Mouse (Mus musculus) left cerebral cortex, adult 18-20 months (tissue): ENCODE results near the gene Gtsf2. TPM values are rescaled to one million over a fixed set of nuclear protein-coding genes. Genes with fewer than 3 reads are reported as not detected.
A peak's percentile ranks its signal among the peaks of the same experiment; 100 is the strongest.
"Not testable (repeated sequence)": the region's sequence is repeated elsewhere in the genome, so short reads cannot be mapped to it uniquely, and the experiment has no call there.

ENCODE experiments used
- DNase-seq, 2 experiments: peaks; one replicate each; pipeline ENCODE4 v3.0.0; 2021 to 2022; ENCODE audit warnings: low spot score in 2 of 2, mixed read lengths in 1 of 2
- long read RNA-seq, 2 experiments: library from polyadenylated mRNA; stranded (forward); transcript quantifications; one replicate each; pipeline ENCODE4 v2.0.0; 2021
- total RNA-seq, 2 experiments: library from RNA; stranded (reverse); gene quantifications; 2 replicates each; pipeline ENCODE4 v1.2.3; 2021

Gtsf2 gene
- not detected for total RNA-seq
- long read RNA-seq, experiment 1 = 0 reads
- long read RNA-seq, experiment 2 = 0 reads

DNA sequence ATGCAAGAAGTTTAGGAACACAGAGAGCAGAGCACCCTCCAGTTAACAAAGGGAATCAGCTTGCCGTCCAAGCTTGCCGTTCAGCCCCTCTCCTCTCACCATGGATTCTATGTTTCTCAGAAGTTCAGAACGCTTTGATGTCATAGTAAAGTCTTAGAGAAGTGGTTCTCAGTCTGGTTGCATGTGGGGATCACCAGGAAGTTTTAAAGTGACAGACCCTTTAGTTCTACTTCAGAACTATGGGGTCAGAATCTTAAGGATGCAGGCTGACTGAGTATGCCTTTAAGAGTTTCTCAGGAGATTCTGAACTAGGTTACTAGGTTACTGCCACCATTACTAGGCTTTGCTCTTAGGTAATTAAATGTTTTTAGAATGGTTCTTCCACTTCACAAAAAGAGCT is at the start of gene Gtsf2:
TSS of gene Gtsf2 (minus strand) at position 101 of the 400 bp plus-strand sequence.
- DNase-seq = no peak

DNA sequence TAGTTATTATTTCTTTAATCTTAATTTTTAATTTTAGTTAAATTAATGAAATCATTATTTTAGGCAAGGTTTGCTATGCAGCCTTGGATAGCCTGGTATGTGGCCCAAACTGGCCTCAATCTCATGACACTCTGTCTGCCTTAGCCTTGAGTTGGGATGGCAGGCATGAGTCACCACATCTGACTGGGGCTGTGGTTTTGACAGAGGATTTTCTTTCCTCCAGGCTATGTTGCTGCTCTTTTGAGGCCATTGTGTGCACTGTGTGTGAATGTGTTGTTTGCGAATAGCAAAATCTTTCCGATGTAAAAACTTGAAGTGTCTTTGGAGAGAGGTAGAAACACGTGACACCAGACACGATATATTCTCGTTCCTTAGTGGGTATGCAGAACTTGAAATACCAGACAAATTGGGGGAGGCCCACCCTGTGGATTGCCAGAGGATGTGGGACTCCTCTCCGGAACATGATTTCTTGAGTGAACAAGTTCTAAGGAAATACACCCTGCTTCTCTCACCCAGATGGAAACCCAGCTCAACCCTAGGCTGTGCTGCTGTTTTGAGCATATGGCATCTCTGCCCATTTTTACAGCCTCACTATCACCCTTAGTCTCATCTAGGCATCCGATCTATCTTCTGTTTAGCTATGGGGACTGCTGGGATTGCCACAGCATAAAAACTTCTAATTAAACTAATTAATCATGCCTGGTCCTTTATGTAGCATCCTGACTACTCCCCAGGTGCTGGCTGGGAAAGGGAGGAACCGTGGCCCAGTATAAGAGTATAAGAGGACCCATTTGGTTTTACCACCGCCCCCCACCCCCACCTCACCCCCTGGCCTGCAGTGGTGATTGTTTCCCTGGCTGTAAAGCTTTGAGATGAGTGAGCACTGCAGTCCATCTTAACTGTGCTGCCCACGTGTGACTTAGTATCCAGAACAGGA is 48.2 kb upstream of the Gtsf2 start:
- no peak for DNase-seq

DNA sequence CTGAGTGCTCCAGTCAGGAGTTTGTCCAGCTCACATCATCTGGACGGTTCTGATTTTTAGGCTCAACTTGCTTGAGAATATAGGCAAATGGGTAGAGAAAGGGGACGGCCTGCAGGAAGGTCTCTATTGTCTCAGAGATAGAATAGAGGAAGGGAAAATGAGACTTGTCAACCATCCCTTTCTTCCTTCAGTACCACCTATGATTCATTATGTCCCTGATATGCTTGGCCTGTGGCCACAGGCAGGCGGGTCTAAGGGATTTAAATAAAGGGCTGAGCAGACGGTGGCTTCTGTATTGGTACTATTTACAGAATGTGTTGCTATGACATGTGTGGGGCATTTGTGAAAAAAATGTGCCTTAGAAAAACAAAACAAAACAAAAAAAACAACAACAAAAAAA is 40.1 kb upstream of the Gtsf2 start:
- no peak for DNase-seq

DNA sequence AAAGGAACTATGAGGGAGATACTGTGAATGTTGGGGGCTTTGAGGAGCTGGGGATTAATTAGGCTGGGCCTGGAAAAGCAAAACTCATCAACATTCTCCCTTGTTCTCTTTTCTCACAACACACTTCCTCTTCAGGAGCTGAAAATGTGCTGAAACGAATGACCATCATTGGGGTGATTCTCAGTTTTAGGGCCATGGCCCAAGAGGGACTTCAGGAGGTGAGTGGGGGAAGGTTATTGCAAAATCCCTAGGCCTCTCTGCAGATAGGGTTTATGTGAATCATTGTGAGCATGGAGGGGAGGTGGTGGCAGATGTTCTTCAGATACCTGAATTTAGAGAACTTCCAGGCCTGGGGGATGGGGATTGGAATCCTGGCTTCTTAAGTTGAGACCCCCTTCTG is 38.4 kb upstream of the Gtsf2 start:
- DNase-seq = no peak

DNA sequence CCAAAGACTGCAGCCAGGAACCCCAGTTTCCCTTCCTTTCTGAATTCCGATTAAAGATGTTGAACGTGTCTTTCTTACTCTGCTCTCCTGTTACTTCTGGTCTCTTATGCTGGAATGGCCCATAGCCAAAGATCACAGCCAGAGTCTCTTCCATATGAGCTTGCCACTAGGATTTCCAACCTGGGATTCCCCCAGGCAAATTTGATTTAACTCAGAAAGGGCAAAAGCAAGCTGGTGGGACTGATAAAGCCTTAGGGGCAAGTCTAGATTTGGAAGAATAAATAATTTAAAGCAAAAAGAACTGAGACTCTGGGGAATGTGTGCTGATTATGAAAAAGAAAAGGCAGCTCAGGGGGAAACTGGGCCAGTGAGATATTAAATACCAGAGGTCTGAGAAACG is 36.8 kb upstream of the Gtsf2 start:
- DNase-seq = no peak

DNA sequence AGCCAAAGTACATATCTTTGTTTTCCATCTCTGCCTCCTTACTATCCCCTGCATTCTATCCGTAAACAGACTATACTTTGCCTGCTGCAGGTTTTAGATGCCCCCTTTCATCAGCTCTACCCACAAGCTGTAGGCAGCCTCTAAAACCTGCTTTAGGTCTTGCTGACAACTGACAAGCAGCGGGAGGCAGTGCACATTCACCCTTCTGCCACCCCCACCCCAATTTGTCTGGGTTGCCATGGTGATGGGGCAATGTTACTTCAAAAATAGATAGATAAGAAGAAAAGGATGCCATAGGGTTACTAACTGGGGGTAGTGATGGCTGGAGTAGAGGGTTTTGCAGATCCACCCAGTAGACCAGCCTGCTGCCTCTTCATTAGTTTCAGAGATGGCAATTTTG is 36.2 kb upstream of the Gtsf2 start:
- no peak for DNase-seq

DNA sequence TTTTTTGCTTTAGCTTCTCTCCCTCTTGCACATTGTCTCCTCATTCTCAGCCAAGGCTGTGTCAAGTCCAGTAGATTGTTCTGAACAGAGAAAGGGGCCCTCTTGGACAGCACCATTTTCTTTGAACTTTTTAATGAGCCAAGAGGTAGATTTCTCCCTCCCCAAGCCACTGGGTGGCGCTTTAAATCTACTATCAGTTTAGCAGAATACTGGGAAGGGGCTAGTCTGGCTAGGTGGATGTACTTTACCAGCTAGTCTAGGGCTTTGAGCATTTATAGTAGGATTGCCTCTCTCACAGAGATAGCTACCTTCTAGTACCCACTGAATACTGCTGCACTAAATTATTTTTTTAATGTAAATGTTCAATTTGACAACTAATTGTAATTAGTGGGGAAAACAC is 34.2 kb upstream of the Gtsf2 start:
- DNase-seq = peak in 1 of 2 experiments; percentile 47

DNA sequence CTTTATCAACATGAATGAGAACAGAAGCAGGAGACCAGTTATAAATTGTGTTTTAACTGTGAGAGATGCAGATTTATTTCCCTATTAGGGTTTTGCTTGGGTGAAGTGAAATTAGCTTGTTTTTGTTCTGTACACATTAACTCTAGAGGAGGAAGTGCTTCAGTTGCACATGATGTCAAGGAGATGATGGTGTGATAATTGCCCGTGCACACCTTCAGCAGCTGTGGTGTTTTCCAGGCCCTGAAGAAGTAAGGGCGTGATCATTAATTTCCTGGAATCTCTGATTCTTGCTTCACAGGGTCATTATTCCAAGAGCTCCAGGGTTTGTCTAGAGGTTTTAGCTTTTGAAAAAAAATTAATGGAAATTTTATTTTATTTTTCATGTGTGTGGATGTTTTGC is 31.9 kb upstream of the Gtsf2 start:
- DNase-seq = no peak

DNA sequence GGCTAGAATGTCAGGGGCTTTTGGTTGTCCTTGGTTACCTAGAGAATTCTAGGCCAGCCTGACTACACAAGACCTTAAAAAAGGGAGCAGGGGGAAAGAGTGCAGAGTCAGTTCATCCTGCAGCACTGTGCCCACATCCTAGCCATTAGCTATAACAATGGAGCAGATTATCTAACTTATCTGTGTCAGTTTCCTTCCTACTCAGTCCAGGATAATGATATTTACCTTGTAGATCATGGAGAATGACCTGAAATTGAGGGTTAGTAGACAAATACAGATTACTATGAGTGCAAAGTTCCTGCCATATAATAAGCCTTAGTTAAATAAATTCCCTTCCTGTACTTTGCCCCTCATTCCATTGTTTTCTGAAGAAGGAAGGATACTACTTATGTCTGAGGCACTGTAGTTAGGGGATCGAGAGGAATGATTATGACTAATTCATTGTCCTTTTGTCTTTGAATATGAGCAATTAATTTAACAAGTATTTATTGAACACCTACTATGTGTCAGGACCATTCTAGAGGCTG is 30.9 kb upstream of the Gtsf2 start:
- no peak for DNase-seq

DNA sequence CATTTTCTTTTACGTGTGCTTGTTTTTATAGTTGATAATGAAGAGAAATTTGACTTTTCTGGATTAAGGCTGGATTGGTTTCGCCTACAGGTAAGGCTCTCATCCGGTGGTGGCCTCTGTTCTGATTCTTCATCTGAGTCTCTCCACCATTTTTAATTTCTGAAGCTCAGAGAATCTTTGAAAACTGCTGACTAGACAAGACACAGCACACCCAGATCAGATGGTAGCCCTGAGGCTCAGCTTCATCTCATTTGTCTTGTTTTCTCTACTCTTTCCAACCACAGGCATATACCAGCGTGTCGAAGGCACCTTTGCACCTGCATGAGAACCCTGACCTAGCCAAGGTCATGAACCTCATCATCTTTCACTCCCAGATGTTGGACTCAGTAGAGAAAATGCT is 25.5 kb upstream of the Gtsf2 start:
- no peak for DNase-seq

DNA sequence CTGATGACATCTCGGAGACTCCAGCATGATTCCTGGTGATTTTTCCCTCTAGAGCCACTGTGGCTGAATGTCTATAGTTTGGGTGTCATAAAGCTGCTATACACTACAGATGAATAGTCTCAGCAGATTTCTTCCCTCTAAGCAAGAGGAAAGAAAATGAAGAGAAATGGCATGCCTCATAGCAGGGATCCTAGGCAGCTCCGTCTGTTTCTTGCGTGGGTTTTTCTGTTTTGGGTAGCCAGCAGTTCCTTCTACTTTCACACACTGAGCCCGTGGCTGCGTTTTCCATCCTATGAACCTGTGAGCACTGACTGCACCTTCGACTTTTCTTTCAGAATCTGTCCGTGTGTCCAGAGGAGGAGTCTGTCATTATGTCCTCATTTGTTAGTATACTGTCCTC is 24.9 kb upstream of the Gtsf2 start:
- DNase-seq = peak; percentile 24 to 27

DNA sequence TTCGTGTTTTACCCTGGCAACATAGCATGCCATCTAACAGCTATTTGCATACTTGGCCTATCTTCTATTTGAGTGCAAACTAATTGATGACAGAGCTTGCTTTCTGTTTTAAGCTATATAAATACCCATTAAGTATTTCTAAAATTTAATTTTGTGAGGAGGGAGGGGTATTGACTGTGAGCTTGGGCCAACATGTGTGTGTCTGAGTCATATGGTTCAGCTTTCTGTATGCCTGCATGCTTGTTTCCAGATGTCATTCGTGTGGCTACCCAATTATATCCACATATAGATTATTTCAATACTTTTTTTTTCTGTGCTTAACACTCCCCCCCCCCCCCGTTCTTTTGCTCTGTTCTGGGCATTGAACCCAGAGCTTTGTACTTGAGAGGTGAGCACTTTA is 24.0 kb upstream of the Gtsf2 start:
- no peak for DNase-seq

DNA sequence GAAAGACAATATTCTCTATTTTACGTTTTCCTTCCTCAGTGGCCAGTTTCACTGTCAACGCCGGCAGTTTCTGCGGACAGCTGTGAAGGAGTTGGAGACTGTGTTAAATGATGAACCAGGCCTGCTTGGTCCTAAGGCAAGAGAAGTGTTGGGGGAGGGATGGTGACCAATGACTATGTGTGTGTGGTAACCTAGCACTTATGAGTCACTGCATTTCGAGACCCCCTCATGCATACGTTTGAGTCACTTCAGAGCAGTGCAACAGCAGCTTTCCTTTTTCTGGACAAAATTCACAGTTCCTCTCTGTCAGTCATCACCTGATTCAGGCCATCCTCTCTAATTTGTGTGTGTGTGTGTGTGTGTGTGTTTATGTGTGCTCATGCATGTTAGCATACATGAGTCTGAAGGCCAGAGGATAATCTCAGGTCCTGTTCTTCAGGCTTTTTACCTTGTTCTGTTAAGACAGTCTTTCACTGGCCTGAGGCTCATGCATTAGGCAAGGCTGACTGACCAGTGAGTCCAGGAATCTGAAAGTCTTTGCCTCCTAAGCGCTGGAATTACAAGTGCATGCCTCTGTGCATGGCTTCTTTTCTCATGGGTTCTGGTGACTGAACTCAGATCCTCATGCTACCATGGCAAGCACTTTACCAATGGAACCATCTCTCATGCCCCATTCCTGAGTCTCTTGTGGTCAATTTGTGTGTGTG is 23.4 kb upstream of the Gtsf2 start:
- no peak for DNase-seq

DNA sequence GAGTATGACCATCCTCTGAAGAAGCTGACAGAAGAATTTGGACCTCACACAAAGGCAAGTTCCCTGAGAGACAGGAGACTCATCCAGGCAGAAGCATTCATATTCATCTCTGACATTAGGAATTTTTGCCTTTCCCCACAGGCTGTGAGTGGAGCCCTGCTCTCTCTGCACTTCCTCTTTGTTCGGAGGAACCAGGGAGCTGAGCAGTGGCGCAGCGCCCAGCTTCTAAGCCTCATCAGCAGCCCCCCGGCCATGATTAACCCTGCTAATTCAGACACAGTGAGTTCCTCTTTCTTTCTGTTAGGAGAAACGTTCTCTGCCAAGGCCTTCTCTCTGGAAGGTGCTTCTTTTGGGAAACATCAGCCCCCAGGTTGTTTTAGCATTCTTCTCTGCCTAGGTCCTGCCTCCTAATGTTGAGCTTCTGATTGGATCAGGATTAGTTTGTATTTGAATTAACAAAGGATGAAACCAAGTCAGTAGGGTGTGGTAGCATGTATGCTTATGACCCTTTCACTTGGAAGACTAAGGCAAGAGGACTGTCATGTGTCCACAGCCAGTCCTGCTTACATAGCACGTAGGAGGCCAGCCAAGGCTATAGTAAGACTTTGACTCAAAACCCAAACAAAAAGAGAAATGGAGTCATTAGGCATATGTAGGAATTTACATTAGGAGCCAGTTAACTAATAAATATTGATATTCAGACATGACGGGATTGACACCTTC is 14.4 kb upstream of the Gtsf2 start:
- no peak for DNase-seq

DNA sequence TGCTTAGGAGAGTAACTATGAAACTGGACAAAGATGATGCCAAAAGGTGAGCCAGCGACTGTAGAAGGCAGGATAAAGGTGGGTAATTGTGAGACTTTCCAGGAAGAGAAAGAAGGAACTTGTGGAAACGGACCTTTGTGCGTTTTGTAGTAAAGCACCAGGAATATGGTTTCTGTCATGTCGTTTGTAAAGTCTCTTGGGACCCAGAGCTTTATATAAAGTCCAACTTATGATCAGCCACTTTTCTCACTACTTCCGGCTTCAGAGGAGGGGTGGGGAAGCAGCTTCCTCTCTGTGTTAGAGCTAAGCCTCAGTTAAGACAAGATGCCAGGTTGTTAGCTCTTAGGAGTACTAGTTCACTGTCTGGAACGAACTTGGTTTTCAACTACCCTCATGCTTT is 6.2 kb upstream of the Gtsf2 start:
- no peak for DNase-seq

DNA sequence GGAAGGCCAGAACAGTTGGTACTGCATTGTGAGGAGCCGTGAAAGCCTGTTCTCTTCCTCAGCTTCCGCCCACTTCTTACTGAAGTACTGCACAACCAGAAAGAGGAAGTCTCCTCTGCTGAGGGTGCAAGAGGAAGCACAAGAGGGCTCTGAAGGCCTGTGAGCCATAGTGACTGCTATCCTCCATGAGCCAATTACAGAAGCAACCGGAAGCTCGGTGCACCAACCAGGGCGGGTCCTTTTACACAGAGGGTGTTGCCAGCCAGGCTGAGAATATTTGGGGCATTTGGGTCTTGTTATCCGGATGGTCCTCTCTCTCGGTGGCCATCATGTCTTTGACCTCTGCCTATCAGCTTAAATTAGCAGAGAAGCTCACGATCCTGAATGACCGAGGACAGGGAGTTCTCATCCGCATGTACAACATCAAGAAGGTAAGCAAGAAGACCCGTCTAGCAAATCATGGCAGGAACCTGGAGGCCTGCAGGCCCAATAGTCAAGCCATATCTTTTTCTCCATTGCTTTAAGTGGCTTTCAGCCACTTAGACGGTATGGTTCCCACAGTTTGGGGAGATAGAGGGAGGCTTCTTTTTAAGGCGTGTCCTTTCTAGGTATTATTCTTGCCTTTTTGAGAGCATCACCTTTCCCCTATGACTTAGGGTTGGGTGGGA is 5.4 kb upstream of the Gtsf2 start, which contains the start of gene Nckap1l:
TSS of gene Nckap1l (plus strand) at position 244 of the 668 bp plus-strand sequence.
- no peak for DNase-seq

DNA sequence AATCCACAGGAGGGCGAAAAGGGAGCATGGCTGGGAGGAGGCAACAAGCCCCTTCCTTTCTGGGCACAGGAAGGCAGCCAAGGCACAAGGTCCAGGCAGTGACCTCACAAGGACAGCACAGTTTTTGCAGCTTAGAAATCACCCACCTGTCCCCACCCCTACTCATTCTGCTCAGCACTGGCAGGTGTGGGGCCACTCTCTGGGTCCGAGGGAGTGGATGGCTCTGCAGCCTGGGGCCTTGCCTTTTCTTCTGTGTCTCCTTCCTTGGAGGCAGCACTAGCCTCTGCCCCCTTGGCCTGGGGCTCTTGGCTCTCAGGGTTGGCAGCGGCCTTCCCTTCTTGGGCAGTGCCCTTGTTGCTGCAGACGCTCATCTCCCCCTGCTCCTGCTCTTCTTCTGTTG is 2.3 kb downstream of the Gtsf2 start:
- not testable (repeated sequence) for DNase-seq

DNA sequence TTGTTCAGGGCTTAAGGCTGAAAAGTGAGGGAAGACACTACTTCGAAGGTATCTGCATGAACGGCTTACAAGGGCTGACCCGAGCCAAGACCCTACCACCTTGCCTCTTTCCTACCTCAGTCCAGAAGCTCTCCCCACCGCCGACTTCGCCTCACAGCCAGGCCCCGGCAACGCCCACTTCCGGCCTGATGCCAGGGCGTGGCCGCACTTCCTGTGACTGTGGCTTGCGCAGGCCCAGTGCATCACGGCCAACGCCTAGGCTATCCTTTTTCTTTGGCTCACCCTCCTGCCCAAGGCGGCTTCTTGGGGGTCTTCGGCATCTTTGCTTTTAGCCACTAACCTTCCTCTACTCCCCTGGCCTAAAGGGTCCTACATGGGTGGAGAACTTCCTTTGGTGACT is 18.0 kb downstream of the Gtsf2 start, which contains the start of gene Gtsf1:
TSS of gene Gtsf1 (minus strand) at position 230 of the 400 bp plus-strand sequence.
- no peak for DNase-seq

DNA sequence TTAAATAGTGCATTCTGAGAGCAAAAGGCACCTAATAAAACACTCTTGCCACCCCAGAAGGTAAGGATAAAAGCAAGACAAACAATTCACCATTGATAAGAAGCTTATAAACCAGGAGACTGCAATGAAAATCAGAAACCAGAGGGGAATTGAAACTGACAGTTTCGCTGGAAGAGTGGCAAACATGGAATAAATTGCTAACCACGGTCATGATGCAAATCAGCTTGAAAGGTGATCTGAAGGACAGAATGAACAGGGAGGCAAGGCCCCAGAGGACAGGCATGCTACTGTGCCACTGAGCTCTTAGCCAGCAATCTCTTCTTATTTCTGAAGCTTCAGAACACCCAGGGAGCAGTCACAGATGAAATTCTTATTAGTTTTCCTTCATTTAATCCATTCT is 21.3 kb downstream of the Gtsf2 start:
- DNase-seq = no peak

DNA sequence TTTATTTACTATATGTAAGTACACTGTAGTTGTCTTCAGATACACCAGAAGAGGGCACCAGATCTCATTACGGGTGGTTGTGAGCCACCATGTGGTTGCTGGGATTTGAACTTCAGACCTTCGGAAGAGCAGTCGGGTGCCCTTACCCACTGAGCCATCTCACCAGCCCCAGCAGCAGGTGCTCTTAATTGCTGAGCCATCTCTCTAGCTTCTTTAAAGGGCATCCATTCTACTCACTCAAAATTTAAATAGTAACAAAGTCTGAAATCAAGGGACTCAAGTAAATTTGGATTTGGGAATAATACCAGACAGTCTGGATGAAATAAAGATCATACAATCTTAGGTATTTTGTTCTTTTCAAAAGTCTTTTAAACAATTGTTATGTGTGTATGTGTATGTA is 42.7 kb downstream of the Gtsf2 start:
- not testable (repeated sequence) for DNase-seq

DNA sequence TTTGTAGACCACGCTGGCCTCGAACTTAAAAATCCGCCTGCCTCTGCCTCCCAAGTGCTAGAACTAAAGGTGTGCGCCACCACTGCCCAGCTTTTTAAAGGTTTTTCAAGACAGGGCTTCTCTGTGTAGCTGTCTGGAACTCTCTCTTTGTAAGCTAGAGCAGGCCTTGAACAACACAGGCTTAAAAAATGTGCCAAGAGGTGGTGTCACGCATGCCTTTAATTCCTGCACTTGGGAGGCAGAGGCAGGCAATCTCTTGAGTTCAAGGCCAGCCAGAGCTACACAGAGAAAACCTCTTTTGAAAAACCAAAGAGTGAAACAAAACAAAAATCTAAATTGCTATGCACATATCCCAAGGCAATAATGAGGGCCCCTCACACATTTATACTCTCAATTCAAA is 46.9 kb downstream of the Gtsf2 start:
- no peak for DNase-seq
